Mouse (Mus musculus): ENCODE results near the gene Myt1l. TPM values are rescaled to one million over a fixed set of nuclear protein-coding genes. Genes with fewer than 3 reads are reported as not detected.

The Myt1l gene
- total RNA-seq, 2 experiments from 2014 or later: 221 to 228 TPM

GRCm38 (mm10) chr12:29723722-29724338 is 195.6 kb downstream of the Myt1l start:
- peak; percentile 79 to 80 for DNase-seq

- no peak for DNase-seq
Measured at GRCm38 (mm10) chr12:29728294-29728693, 200.1 kb downstream of the Myt1l start.

- peak in 1 of 2 experiments; percentile 42 for DNase-seq
Measured at GRCm38 (mm10) chr12:29740346-29741025, 212.3 kb downstream of the Myt1l start.

- no peak for DNase-seq
Measured at GRCm38 (mm10) chr12:29741181-29741580, 213.0 kb downstream of the Myt1l start.

- no peak for DNase-seq
Measured at GRCm38 (mm10) chr12:29750604-29751128, 222.5 kb downstream of the Myt1l start.

GRCm38 (mm10) chr12:29755086-29755871 is 227.1 kb downstream of the Myt1l start:
- DNase-seq: no peak

GRCm38 (mm10) chr12:29755872-29756265 is 227.7 kb downstream of the Myt1l start:
- DNase-seq: no peak

- no peak for DNase-seq
Measured at GRCm38 (mm10) chr12:29760611-29761010, 232.4 kb downstream of the Myt1l start.

- DNase-seq: peak in 1 of 2 experiments; percentile 37
Measured at GRCm38 (mm10) chr12:29766158-29766557, 238.0 kb downstream of the Myt1l start.

- DNase-seq: no peak
Measured at GRCm38 (mm10) chr12:29771791-29772190, 243.6 kb downstream of the Myt1l start.

- no peak for DNase-seq
Measured at GRCm38 (mm10) chr12:29772401-29772800, 244.2 kb downstream of the Myt1l start.

GRCm38 (mm10) chr12:29778901-29779300 is 250.7 kb downstream of the Myt1l start:
- DNase-seq: no peak

GRCm38 (mm10) chr12:29789319-29790050 is 261.3 kb downstream of the Myt1l start:
- DNase-seq: peak; percentile 73 to 78

GRCm38 (mm10) chr12:29790051-29790386 is 261.8 kb downstream of the Myt1l start:
- no peak for DNase-seq

GRCm38 (mm10) chr12:29792998-29793397 is 264.8 kb downstream of the Myt1l start:
- DNase-seq: no peak

GRCm38 (mm10) chr12:29795107-29795673 is 267.0 kb downstream of the Myt1l start:
- DNase-seq: no peak

- no peak for DNase-seq
Measured at GRCm38 (mm10) chr12:29798595-29799391, 270.6 kb downstream of the Myt1l start.

- no peak for DNase-seq
Measured at GRCm38 (mm10) chr12:29806415-29806814, 278.2 kb downstream of the Myt1l start.

GRCm38 (mm10) chr12:29809569-29810185 is 281.5 kb downstream of the Myt1l start:
- DNase-seq: peak in 1 of 2 experiments; percentile 29

GRCm38 (mm10) chr12:29815466-29815865 is 287.3 kb downstream of the Myt1l start:
- DNase-seq: no peak

GRCm38 (mm10) chr12:29816130-29816529 is 287.9 kb downstream of the Myt1l start:
- DNase-seq: no peak
